Mouse (Mus musculus): ENCODE measurements around the gene Rnf186. TPM values are rescaled to one million over a fixed set of nuclear protein-coding genes. Genes with fewer than 3 reads are reported as not detected.

The Rnf186 gene
- polyA plus RNA-seq, 1 experiment from 2014 or later = not detected

Other genes starting within 250 kb of the Rnf186 start
- 0.46 and 0.64 TPM in 2 replicates for gene Pla2g2c, start 242.3 kb upstream of the Rnf186 start, polyA plus RNA-seq (2016; fragmentation: Nextera tagmentation; extraction: Ambion mirVana)
- 3.8 and 4.5 TPM in 2 replicates for gene Ubxn10, start 229.9 kb upstream of the Rnf186 start, polyA plus RNA-seq (2016; fragmentation: Nextera tagmentation; extraction: Ambion mirVana)
- 0.14 TPM in 1 of 2 replicates, not detected in the other for gene Pla2g2f, start 209.5 kb upstream of the Rnf186 start, polyA plus RNA-seq (2016; fragmentation: Nextera tagmentation; extraction: Ambion mirVana)
- 0.61 and 0.91 TPM in 2 replicates for gene Pla2g2d, start 191.4 kb upstream of the Rnf186 start, polyA plus RNA-seq (2016; fragmentation: Nextera tagmentation; extraction: Ambion mirVana)
- not detected in 2 replicates for gene Pla2g5, start 103.6 kb upstream of the Rnf186 start, polyA plus RNA-seq (2016; fragmentation: Nextera tagmentation; extraction: Ambion mirVana)
- gene Gm13030, start 93.1 kb upstream of the Rnf186 start, polyA plus RNA-seq (2016; fragmentation: Nextera tagmentation; extraction: Ambion mirVana) = not detected in 2 replicates
- gene Pla2g2e, start 89.2 kb upstream of the Rnf186 start, polyA plus RNA-seq (2016; fragmentation: Nextera tagmentation; extraction: Ambion mirVana) = not detected in 2 replicates
- gene Otud3, start 53.2 kb upstream of the Rnf186 start, polyA plus RNA-seq (2016; fragmentation: Nextera tagmentation; extraction: Ambion mirVana) = 3.3 and 4.0 TPM in 2 replicates
- 1.1 and 1.4 TPM in 2 replicates for gene Tmco4, start 5.8 kb downstream of the Rnf186 start, polyA plus RNA-seq (2016; fragmentation: Nextera tagmentation; extraction: Ambion mirVana)
- gene Htr6, start 108.5 kb downstream of the Rnf186 start, polyA plus RNA-seq (2016; fragmentation: Nextera tagmentation; extraction: Ambion mirVana) = 0.20 TPM in 1 of 2 replicates, not detected in the other
- 54.8 and 56.1 TPM in 2 replicates for gene Nbl1, start 125.9 kb downstream of the Rnf186 start, polyA plus RNA-seq (2016; fragmentation: Nextera tagmentation; extraction: Ambion mirVana)
- gene Minos1, start 164.0 kb downstream of the Rnf186 start, polyA plus RNA-seq (2016; fragmentation: Nextera tagmentation; extraction: Ambion mirVana) = 376 and 407 TPM in 2 replicates
- gene Capzb, start 225.8 kb downstream of the Rnf186 start, polyA plus RNA-seq (2016; fragmentation: Nextera tagmentation; extraction: Ambion mirVana) = 335 and 369 TPM in 2 replicates

Measured in hindbrain, embryonic 12.5 days (tissue).